In genomic region chr2:152670983-152671641, GRCm38 (mm10) we compare ENCODE assay signal across 8 mouse cellular contexts. TPM values are rescaled to one million over a fixed set of nuclear protein-coding genes. Genes with fewer than 3 reads are reported as not detected.
A peak's percentile ranks its signal among the peaks of the same experiment; 100 is the strongest.
DNase-seq lines count a peak whose midpoint lies in the region; ATAC-seq and TF ChIP-seq lines count a peak whose summit lies in the region.

No protein-coding gene starts in this region.

- peaks cover 21% of the 10 kb centered on the region for H3K4me1 ChIP-seq in forebrain, embryonic 14.5 days (ENCODE audit: control insufficient read depth, insufficient read depth, low read length)
- peaks cover 55% of the 10 kb centered on the region for H3K4me1 ChIP-seq in limb, embryonic 15.5 days

- peak; percentile 50 for DNase-seq in adrenal gland, postnatal 14 days
- DNase-seq in adrenal gland, adult 2 months, result no peak
- peak; percentile 68 to 70 for DNase-seq in B cell, adult 2 months
- peak; percentile 53 for DNase-seq in forebrain, embryonic 14.5 days (ENCODE audit: low spot score)
- peak; percentile 95 for DNase-seq in thymus, postnatal 4 days
- DNase-seq in embryo, embryonic 9.5 days (ENCODE audit: extremely low spot score), result no peak

- H3K4me2 ChIP-seq in forebrain, embryonic 14.5 days (ENCODE audit: low read length), result peak overlapping the region; percentile 88
- H3K4me2 ChIP-seq in limb, embryonic 15.5 days, result peak overlapping the region; percentile 69
- peak overlapping the region; percentile 97 for H3K4me2 ChIP-seq in myocyte (ENCODE audit: low read depth)

- H3K9me3 ChIP-seq in forebrain, embryonic 14.5 days (replicated peaks; ENCODE audit: control insufficient read depth, low read length), result no peaks in the 10 kb centered on the region
- no peaks in the 10 kb centered on the region for H3K9me3 ChIP-seq in limb, embryonic 15.5 days

- peak overlapping the region; percentile 100 for H3K4me3 ChIP-seq in forebrain, embryonic 14.5 days (ENCODE audit: low read depth, low read length)
- peak overlapping the region; percentile 63 for H3K4me3 ChIP-seq in limb, embryonic 15.5 days
- peak overlapping the region; percentile 90 for H3K4me3 ChIP-seq in myocyte

- H3K36me3 ChIP-seq in forebrain, embryonic 14.5 days (ENCODE audit: control insufficient read depth, insufficient read depth, low read length), result peaks cover 40% of the 10 kb centered on the region
- H3K36me3 ChIP-seq in limb, embryonic 15.5 days, result peaks cover 28% of the 10 kb centered on the region
- H3K36me3 ChIP-seq in myocyte (ENCODE audit: control insufficient read depth, insufficient read depth), result peaks cover 2% of the 10 kb centered on the region

- H3K9ac ChIP-seq in forebrain, embryonic 14.5 days (ENCODE audit: low read length), result peak overlapping the region; percentile 95
- peak overlapping the region; percentile 79; the same call in 1 of the 2 replicates for H3K9ac ChIP-seq in limb, embryonic 15.5 days

- WGBS in forebrain, embryonic 14.5 days, result 61% methylated on average over 9 of the region's 9 CpGs
- 51% methylated on average over 9 of the region's 9 CpGs for WGBS in limb, embryonic 15.5 days

- H3K79me2 ChIP-seq in myocyte (ENCODE audit: control insufficient read depth, insufficient read depth), result peaks cover 60% of the 10 kb centered on the region

- no peaks in the 10 kb centered on the region for H3K27me3 ChIP-seq in forebrain, embryonic 14.5 days (replicated peaks; ENCODE audit: control insufficient read depth, insufficient read depth, low read length)
- no peaks in the 10 kb centered on the region for H3K27me3 ChIP-seq in limb, embryonic 15.5 days
- no peaks in the 10 kb centered on the region for H3K27me3 ChIP-seq in myocyte (ENCODE audit: control insufficient read depth, insufficient read depth, insufficient read length)

- no peak for TF ChIP-seq POLR2A in myocyte (IDR thresholded peaks at IDR 0.05; ENCODE audit: insufficient read length, low read depth)

- ATAC-seq in forebrain, embryonic 14.5 days, result peak; percentile 1; the same call in 1 of the 2 replicates
- no peak for ATAC-seq in limb, embryonic 15.5 days (ENCODE audit: insufficient number of reproducible peaks, low FRiP score, low TSS enrichment, low read depth)

- H3K27ac ChIP-seq in forebrain, embryonic 14.5 days (ENCODE audit: low read depth, low read length), result peak overlapping the region; percentile 96
- H3K27ac ChIP-seq in limb, embryonic 15.5 days, result peak overlapping the region; percentile 93

- no peak overlapping the region for H3ac ChIP-seq in myocyte (ENCODE audit: control insufficient read depth, insufficient read length)

TF ChIP-seq in myocyte, 11 proteins besides CTCF, POLR2A, EP300 and RAD21:
- no peak for TF ChIP-seq MYOG (IDR thresholded peaks at IDR 0.05; ENCODE audit: control insufficient read depth in 1 of 3, insufficient read depth in 1 of 3, insufficient read length in 2 of 3, low read depth in 2 of 3)
- no peak for TF ChIP-seq MYOD1 (IDR thresholded peaks at IDR 0.05; ENCODE audit: control insufficient read depth in 1 of 3, insufficient read length in 2 of 3, low read depth in 2 of 3)
- no peak for TF ChIP-seq POLR2AphosphoS2 (IDR thresholded peaks at IDR 0.05; ENCODE audit: insufficient read length, low read depth)
- no peak for TF ChIP-seq TCF12 (IDR thresholded peaks at IDR 0.05; ENCODE audit: insufficient read depth, poor library complexity, severe bottlenecking)
TF ChIP-seq in myocyte: peak in this region for 0.

RNA-seq across cellular contexts. Expression of gene H13, which starts 1.9 kb away (rescaled TPM):
- 123 and 139 TPM in 2 replicates for total RNA-seq in adrenal gland, postnatal 14 days (2021)
- total RNA-seq in adrenal gland, adult 2 months (2021), result 100 to 1,000 TPM; 164 to 202 TPM
- 358 and 395 TPM in 2 replicates for polyA plus RNA-seq in adrenal gland, adult 2 months (2012; rRNA removed)
- polyA plus RNA-seq in forebrain, embryonic 14.5 days (2014; fragmentation: Nextera tagmentation; extraction: Ambion mirVana), result 136 and 161 TPM in 2 replicates
- 143 and 150 TPM in 2 replicates for polyA plus RNA-seq in limb, embryonic 15.5 days (2015; fragmentation: Nextera tagmentation; extraction: Ambion mirVana)
- polyA plus RNA-seq in myocyte (2012; fragmentation: generic; extraction: Trizol), result 190 TPM

RNA-seq across cellular contexts. Expression of gene Mcts2, which starts 15.7 kb away (rescaled TPM):
- total RNA-seq in adrenal gland, postnatal 14 days (2021), result 26.6 and 28.0 TPM in 2 replicates
- total RNA-seq in adrenal gland, adult 2 months (2021), result 10 to 100 TPM; 26.7 to 32.9 TPM
- polyA plus RNA-seq in adrenal gland, adult 2 months (2012; rRNA removed), result 1.9 and 2.3 TPM in 2 replicates
- polyA plus RNA-seq in forebrain, embryonic 14.5 days (2014; fragmentation: Nextera tagmentation; extraction: Ambion mirVana), result 35.8 and 42.6 TPM in 2 replicates
- 22.0 and 24.2 TPM in 2 replicates for polyA plus RNA-seq in limb, embryonic 15.5 days (2015; fragmentation: Nextera tagmentation; extraction: Ambion mirVana)
- polyA plus RNA-seq in myocyte (2012; fragmentation: generic; extraction: Trizol), result 27.0 TPM

RNA-seq across cellular contexts. Expression of gene Rem1, which starts 44.4 kb away (rescaled TPM):
- 8.3 and 9.8 TPM in 2 replicates for total RNA-seq in adrenal gland, postnatal 14 days (2021)
- total RNA-seq in adrenal gland, adult 2 months (2021), result 10 to 100 TPM; 11.3 to 18.1 TPM
- 11.9 and 21.0 TPM in 2 replicates for polyA plus RNA-seq in adrenal gland, adult 2 months (2012; rRNA removed)
- 0.34 and 0.53 TPM in 2 replicates for polyA plus RNA-seq in forebrain, embryonic 14.5 days (2014; fragmentation: Nextera tagmentation; extraction: Ambion mirVana)
- 5.2 and 7.4 TPM in 2 replicates for polyA plus RNA-seq in limb, embryonic 15.5 days (2015; fragmentation: Nextera tagmentation; extraction: Ambion mirVana)
- 28.3 TPM for polyA plus RNA-seq in myocyte (2012; fragmentation: generic; extraction: Trizol)

RNA-seq across cellular contexts. Expression of gene Defb25, which starts 48.3 kb away (rescaled TPM):
- 1.6 TPM in 1 of 2 replicates, not detected in the other for total RNA-seq in adrenal gland, postnatal 14 days (2021)
- total RNA-seq in adrenal gland, adult 2 months (2021), result not detected
- 1.0 TPM in 1 of 2 replicates, not detected in the other for polyA plus RNA-seq in adrenal gland, adult 2 months (2012; rRNA removed)
- polyA plus RNA-seq in forebrain, embryonic 14.5 days (2014; fragmentation: Nextera tagmentation; extraction: Ambion mirVana), result not detected in 2 replicates
- 0.92 and 1.1 TPM in 2 replicates for polyA plus RNA-seq in limb, embryonic 15.5 days (2015; fragmentation: Nextera tagmentation; extraction: Ambion mirVana)
- polyA plus RNA-seq in myocyte (2012; fragmentation: generic; extraction: Trizol), result 8.8 TPM

Comparison
In these comparisons a context has a peak if more than half of its experiments do, and no peak if none do; other contexts are left out.
1. DNase-seq: peak in adrenal gland, postnatal 14 days (single experiment), B cell, adult 2 months (2 of 2), forebrain, embryonic 14.5 days (single experiment) and thymus, postnatal 4 days (single experiment); none in adrenal gland, adult 2 months (single experiment) and embryo, embryonic 9.5 days (single experiment).
2. Peak in every context shown above with its lines, with median percentiles within 50 percentile points of each other: H3K4me2 ChIP-seq and H3K4me3 ChIP-seq.